Mouse (Mus musculus): ENCODE measurements at regions not wholly inside any gene's neighbourhood (a gene's known extent, or its start where the extent isn't known, plus 50 kb on each side); places are given as distances from the start of the nearest gene placed in this dataset.

DNA sequence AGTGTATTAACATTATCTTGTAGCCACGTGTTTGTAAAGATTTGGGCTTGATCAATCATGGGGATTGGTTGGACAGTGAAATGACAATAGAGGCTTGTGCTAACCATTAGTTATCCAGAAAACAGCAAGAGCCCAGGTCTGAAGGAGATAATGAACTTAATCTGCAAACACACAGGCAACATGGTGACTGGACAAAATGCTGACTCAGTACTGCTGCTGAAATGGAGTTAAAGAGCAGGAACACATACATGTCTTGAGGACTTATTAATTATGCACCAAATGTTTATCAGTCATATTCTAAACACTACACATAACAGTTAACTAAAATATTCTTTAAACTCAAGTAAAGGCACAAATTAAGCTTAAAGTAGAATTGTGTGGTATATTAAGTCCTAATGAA is 528.6 kb downstream of the Etv1 start:
- TF ChIP-seq CTCF (IDR thresholded peaks at IDR 0.05; ENCODE audit: low read depth) (no peak), EP300 (IDR thresholded peaks at IDR 0.05; ENCODE audit: low read depth) (no peak)

All from liver, embryonic 14.5 days (tissue).